Mouse (Mus musculus): ENCODE measurements around the gene Trappc3. TPM values are rescaled to one million over a fixed set of nuclear protein-coding genes. Genes with fewer than 3 reads are reported as not detected.

Gene Trappc3
- total RNA-seq, 1 experiment from 2014 or later: 70.8 TPM

- DNase-seq: no peak
These were observed 16.4 kb downstream of the Trappc3 start for GRCm38 (mm10) chr4:126278565-126278915.

DNA sequence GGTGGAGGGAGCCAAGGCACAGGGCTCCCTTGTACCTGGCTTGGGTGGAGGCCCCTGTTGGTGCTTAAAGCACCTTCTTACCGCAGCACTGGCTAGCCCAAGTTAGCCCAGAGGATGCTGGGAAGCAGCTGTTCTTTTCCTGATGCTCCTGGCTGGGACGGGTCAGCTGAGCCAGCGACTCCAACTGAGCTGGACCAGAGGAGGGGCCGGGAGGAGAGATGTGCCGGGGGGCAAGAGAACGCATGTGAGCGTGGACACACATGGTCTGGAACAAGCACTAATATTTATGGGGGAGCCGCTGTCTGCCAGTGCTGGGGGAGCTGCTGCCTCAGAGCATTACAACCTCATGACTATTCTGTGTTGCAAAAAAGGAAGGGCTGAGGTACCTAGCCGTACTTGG lies 16.8 kb downstream of the Trappc3 start:
- DNase-seq: no peak

- no peak for DNase-seq
These were observed 19.6 kb downstream of the Trappc3 start for GRCm38 (mm10) chr4:126281706-126282105.

DNA sequence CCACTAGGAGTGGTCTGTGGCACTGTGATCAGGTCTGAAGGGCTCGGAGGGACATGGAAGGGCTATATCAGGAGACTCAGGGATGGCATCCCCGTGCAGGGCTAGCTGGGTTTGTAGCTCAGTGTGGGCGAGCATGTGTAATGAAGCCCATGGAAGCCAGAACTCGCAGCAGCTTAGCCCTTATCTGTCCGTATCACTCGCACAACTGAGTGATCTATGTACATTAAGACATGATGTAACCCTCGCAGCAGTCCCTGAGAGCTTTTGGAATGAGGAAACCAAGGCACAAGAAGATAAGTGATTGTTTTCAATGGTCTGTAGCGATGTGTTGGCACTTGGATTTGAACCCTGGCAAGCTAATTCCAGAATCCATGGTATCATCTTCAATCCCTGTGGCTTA lies 21.5 kb downstream of the Trappc3 start:
- no peak for DNase-seq

DNA sequence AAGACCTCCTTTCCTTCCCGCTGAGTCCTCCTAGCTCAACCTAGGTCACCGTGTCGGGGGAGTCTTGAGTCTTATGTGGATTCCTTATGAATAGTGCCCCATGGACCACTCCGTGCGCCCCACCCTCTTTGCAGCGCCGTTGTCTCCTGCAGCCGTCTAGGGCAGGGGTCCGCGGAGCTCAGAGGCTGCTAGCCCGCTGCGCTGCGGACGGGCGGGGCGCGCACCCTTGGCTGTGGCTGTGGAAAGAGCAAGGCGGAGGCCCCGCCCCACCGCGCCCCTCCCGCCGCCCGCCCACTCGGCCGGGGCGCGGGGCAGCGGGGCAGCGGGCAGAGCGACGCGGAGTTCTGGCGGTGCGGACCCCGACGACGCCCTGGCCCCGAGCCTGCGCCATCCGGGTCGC lies 24.4 kb downstream of the Trappc3 start, which contains the start of gene Col8a2:
Gene Col8a2 (plus strand): TSS at position 302 of the 400 bp plus-strand sequence.
- DNase-seq: peak; percentile 30

DNA sequence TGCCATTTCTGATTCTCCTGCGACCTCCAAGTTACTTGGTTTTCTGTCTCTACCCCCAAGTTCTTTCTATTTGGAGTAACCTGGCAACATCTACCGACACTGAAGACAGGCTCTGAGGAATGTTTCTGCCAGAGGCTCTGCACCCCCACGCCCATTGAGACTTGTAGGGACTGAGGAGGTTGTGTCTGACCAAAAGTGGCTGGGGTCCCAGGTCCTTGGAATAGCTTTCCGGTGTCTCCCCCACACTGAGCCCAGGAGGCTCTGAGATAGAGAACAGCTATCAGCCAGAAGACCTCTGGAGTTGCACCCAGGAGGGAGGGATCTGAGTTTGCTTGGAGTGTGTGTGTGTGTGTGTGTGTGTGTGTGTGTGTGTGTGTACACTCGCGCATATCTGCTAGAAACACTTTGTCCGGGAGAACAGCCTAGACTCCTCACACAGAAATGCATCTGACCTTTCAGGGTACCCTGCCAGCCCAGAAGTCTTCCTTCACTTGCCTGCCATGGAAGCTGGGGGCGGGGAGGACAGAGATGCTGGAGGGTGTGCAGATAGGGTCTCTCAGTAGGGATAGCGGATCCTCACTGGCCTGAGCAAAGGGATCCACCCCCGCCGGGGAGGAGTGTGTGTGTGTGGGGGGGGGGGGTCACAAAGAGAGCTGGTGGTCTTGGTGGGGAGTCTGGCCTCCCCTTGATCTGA lies 25.3 kb downstream of the Trappc3 start:
- DNase-seq: no peak

DNA sequence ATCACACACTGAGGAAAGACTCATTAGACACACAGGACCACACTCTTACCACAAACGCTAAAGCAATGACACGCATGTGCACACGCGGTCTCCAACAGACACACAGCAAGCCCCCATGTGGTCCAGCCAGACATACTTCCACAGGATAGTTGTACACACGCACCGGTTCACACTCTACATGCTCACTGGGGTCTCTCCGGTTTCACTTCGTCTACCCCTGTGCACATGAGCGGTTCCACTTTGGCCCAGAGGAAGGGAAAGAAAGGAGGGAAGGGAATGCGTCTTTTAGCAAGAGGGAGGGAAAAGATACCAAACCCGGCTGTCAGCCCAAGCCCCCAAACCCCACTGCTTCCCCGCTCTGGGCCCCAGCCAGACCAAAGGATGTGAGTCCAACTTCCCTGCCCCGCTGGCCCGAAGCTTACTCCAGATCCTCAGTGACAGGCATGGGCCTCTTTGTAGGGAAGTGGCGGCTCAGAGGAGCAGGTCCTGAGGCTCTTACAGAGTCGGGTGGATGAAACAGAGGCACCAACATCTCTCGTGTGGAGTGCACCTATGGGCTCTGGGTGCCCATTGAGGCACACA lies 26.1 kb downstream of the Trappc3 start:
- no peak for DNase-seq

- no peak for DNase-seq
These were observed 28.2 kb downstream of the Trappc3 start for GRCm38 (mm10) chr4:126290314-126290713.

DNA sequence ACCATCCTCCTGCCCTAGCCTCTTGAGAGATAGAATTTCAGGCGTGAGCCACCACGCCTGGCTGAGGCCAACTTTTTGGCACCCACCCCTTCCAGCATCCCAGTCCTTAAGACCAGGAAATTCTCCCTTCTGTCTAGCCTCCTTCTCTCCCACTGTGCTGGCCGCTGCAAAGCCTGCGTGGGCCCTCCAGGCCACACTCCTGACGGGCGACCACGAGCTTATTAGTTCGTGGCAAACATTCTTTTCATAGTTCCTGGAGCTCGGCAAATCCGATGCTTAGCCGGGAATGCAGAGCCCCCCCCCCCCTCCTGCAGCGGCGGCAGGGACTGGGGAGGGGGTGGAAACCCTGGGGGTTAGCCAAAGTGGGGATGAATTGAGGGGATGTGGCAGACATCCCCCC lies 29.1 kb downstream of the Trappc3 start:
- DNase-seq: no peak

DNA sequence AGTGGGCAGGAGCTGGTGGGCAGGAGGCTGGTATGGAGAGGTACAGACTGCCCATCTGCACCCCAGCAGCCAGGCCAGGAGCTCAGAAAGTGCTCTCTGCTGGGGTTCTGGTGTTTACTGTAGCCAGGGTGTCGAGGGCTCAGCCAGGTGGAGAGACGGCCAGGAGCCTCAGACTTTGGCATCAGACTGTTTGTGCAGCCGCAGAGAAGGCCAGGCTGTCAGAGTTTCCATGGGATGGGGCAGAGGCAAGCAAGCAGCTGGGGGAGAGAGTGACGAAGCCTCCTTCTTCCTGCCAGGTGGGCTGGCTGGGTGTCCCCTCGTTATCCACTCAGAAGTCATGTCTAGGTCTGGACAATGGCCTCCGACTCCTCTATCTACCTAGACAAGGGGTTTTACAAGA lies 33.0 kb downstream of the Trappc3 start:
- no peak for DNase-seq

- DNase-seq: no peak
These were observed 33.8 kb downstream of the Trappc3 start for GRCm38 (mm10) chr4:126295937-126296336.

DNA sequence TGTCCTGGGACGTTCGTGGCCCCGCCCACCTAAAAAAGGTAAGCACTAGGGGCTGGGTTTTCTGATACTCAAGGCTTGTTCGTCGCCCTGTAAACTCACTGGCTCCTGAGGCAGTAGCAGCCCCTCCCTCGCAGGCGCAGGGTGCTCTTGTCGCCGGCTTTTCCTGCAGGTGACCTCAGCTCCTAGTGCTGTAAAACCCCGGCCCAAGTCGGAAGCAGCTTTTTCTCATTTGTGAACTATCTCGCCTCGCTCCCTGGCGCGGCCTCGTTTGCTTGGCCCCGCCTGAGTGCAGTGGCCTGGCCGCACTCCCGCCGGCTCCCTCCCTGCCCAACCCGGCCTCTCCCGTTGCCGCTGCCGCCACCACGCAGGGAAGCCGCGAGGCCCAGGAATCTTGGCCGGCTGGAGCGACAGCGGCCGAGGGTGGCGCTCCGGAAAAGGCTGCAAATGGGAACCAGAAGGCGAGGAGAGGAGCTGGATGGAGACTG lies 34.5 kb downstream of the Trappc3 start:
- peak; percentile 85 for DNase-seq

- no peak for DNase-seq
These were observed 38.9 kb downstream of the Trappc3 start for GRCm38 (mm10) chr4:126300916-126301583.

DNA sequence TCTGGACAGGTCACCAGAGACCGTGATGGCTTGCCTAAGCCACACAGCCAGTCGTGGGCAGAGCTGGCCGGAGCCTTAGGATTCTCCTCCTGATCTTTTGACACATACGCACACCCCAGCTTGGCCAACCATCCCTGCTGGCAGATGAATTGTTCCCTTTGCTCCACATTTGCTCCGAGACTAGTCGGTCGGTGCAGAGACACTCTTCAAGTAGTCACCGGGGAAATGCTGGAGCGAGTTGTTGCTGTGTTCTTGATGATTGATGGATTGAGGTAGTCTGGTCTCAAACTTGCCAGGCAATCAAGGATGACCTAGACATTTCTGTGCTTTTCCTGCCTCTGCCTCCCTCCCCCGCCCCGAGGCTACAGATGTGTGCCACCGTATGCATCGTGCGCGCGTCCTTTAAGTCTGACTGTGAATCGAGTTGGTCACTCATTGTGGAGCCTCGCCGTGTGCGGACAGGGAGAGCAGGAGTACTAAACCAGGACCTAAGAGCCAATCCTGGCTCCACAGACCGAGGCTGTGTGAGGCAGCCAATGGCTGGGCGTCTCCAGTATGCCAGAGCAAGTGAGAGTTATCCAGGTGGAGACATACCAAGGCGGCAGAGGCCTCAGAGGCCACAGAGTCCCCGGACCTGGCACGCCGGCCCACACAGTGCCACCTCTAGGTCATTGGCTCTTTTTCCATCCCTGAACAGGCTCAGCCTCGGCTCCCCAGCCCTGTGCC lies 39.6 kb downstream of the Trappc3 start:
- no peak for DNase-seq

- no peak for DNase-seq
These were observed 41.8 kb downstream of the Trappc3 start for GRCm38 (mm10) chr4:126303877-126304276.

DNA sequence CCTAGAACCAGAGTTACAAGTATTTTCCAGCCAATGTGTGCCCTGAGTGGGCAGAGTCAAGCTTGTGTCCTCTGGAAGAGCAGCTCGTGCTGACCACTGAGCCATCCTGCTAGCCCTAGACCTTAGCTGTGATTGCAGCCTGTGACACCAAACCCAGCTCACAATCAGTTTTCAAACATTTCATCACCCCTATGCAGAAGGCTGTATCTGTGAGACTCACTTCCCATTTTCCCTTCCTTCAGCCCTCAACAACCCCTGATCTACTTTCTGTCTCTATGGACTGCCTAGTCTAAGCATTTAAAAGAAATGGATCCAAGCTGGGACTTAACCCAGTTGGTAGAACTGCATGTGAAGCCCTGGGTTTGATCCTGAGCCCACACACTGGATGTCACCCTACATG lies 43.3 kb downstream of the Trappc3 start:
- no peak for DNase-seq

- no peak for DNase-seq
These were observed 43.9 kb downstream of the Trappc3 start for GRCm38 (mm10) chr4:126306058-126306457.

DNA sequence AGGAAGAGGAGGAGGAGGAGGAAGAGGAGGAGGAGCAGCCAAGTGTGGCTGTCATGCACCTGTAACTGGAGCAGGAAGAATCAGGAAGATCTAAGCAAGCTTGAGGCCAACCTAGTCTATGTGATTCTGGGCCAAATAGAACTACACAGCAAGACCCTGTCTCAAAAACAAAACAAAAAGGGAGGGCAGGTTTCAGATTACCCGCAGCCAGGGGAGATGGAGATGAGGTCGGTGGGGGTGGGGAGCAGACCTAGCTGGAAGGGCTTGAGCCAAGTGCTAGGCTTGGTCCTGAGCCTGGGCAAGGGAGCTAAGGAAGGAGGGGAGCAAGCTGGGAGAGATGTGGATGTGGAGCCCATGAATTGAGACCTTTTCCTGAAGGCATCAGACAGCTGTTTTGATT lies 44.7 kb downstream of the Trappc3 start:
- no peak for DNase-seq

DNA sequence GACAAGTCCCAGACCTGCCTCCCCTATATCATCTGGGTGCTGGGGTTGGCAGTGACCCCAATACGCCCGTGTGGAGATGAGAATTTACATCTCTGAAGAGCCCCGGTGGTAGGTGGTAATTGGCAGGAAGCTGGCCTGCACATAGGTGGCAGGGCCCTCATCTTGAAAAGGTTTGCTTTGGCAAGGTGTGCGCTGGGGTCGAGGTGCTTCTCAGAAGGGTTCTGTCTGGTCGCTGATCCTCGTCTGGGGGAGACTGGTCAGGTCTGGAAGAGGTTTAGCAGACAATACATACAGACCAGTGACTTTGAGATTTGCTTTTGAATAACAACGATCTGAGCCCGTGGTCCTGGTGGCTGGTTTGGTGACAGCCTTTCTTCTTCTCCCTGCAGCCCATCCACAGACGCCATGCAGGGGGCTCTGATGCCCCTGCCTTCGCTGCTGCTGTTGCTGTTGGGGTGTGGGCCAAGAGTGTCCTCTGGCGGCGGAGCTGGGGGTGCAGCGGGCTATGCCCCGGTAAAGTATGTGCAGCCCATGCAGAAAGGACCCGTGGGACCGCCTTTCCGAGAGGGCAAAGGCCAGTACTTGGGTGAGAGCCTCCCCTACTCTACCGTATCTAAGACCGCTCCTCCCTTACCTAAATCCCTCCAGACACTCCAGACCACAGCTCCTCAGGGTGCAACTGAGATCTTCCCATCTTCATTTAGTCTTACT lies 47.2 kb downstream of the Trappc3 start:
- DNase-seq: no peak

GRCm38 (mm10) chr4:126309922-126310309 lies 47.8 kb downstream of the Trappc3 start:
- DNase-seq: peak; percentile 93

- DNase-seq: no peak
These were observed 48.2 kb downstream of the Trappc3 start for GRCm38 (mm10) chr4:126310344-126310743.

DNA sequence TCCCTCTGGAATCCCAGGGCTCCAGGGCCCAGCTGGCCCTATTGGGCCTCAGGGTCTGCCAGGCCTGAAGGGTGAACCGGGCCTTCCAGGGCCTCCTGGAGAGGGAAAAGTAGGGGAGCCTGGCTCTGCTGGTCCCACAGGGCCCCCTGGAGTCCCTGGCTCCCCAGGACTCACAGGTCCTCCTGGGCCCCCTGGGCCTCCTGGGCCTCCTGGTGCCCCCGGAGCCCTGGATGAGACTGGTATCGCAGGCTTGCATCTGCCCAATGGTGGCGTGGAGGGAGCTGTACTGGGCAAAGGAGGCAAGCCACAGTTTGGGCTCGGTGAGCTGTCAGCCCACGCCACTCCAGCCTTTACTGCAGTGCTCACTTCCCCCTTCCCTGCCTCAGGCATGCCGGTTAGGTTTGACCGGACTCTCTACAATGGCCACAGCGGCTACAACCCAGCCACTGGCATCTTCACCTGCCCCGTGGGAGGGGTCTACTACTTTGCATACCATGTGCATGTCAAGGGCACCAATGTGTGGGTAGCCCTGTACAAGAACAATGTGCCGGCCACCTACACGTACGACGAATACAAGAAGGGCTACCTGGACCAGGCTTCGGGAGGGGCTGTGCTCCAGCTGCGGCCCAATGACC lies 49.6 kb downstream of the Trappc3 start:
- no peak for DNase-seq
